Mouse (Mus musculus) layer of hippocampus, postnatal 36 days (tissue): ENCODE results near the gene Cmklr1. TPM values are rescaled to one million over a fixed set of nuclear protein-coding genes. Genes with fewer than 3 reads are reported as not detected.
"Not testable (repeated sequence)": the region's sequence is repeated elsewhere in the genome, so short reads cannot be mapped to it uniquely, and the experiment has no call there.

Experiments used
- DNase-seq, 2 experiments: peaks; one replicate each; pipeline ENCODE4 v3.0.0; 2022
- total RNA-seq, 2 experiments: library from RNA; stranded (reverse); gene quantifications; 2 replicates each; pipeline ENCODE4 v1.2.3; 2021

Cmklr1 gene
- total RNA-seq, 2 experiments from 2014 or later, result 4.0 TPM

- DNase-seq, result no peak
Observed at GRCm38 (mm10) chr5:113620130-113620716, 30.0 kb downstream of the Cmklr1 start.

- DNase-seq, result no peak
Observed at GRCm38 (mm10) chr5:113619151-113619550, 31.1 kb downstream of the Cmklr1 start.

GRCm38 (mm10) chr5:113618716-113619115 lies 31.5 kb downstream of the Cmklr1 start:
- DNase-seq, result no peak

- DNase-seq, result no peak
Observed at GRCm38 (mm10) chr5:113611771-113612233, 38.4 kb downstream of the Cmklr1 start.

- DNase-seq, result no peak
Observed at GRCm38 (mm10) chr5:113611131-113611530, 39.1 kb downstream of the Cmklr1 start.

GRCm38 (mm10) chr5:113610490-113610889 lies 39.7 kb downstream of the Cmklr1 start:
- no peak for DNase-seq

- DNase-seq, result no peak
Observed at GRCm38 (mm10) chr5:113609891-113610290, 40.3 kb downstream of the Cmklr1 start.

GRCm38 (mm10) chr5:113608511-113608910 lies 41.7 kb downstream of the Cmklr1 start:
- no peak for DNase-seq

GRCm38 (mm10) chr5:113607941-113608431 lies 42.2 kb downstream of the Cmklr1 start:
- no peak for DNase-seq

- no peak for DNase-seq
Observed at GRCm38 (mm10) chr5:113606961-113607785, 43.1 kb downstream of the Cmklr1 start.

GRCm38 (mm10) chr5:113606121-113606520 lies 44.1 kb downstream of the Cmklr1 start:
- no peak for DNase-seq

- DNase-seq, result no peak
Observed at GRCm38 (mm10) chr5:113604758-113605157, 45.5 kb downstream of the Cmklr1 start.

GRCm38 (mm10) chr5:113603471-113603870 lies 46.8 kb downstream of the Cmklr1 start:
- no peak for DNase-seq

GRCm38 (mm10) chr5:113600803-113601202 lies 49.4 kb downstream of the Cmklr1 start:
- no peak for DNase-seq

- no peak for DNase-seq
Observed at GRCm38 (mm10) chr5:113600181-113600580, 50.0 kb downstream of the Cmklr1 start.

GRCm38 (mm10) chr5:113596780-113597353 lies 53.4 kb downstream of the Cmklr1 start:
- DNase-seq, result no peak

GRCm38 (mm10) chr5:113596252-113596651 lies 54.0 kb downstream of the Cmklr1 start:
- no peak for DNase-seq

GRCm38 (mm10) chr5:113593911-113594705 lies 56.1 kb downstream of the Cmklr1 start:
- DNase-seq, result no peak

- peak; percentile 79 for DNase-seq
Observed at GRCm38 (mm10) chr5:113591751-113592230, 58.4 kb downstream of the Cmklr1 start.

GRCm38 (mm10) chr5:113591166-113591565 lies 59.1 kb downstream of the Cmklr1 start:
- DNase-seq, result no peak

- no peak for DNase-seq
Observed at GRCm38 (mm10) chr5:113590010-113590640, 60.1 kb downstream of the Cmklr1 start.

- DNase-seq, result not testable (repeated sequence)
Observed at GRCm38 (mm10) chr5:113586458-113586849, 63.8 kb downstream of the Cmklr1 start.
